Mouse (Mus musculus): ENCODE measurements around the gene Trir. TPM values are rescaled to one million over a fixed set of nuclear protein-coding genes. Genes with fewer than 3 reads are reported as not detected.

Trir gene
- total RNA-seq, 2 experiments from 2014 or later: 115 to 129 TPM

- no peak for DNase-seq (ENCODE audit: low spot score in 2 of 2)
- intact Hi-C loops (cut with DNase I): no loop called here
Observed at GRCm38 (mm10) chr8:85073041-85073612, 46.5 kb downstream of the Trir start.

- DNase-seq (ENCODE audit: low spot score in 2 of 2): no peak
- intact Hi-C loops (cut with DNase I): no loop called here
Observed at GRCm38 (mm10) chr8:85074167-85074566, 47.5 kb downstream of the Trir start.

- intact Hi-C loops (cut with DNase I): no loop called here
- DNase-seq (ENCODE audit: low spot score in 2 of 2): no peak
Observed at GRCm38 (mm10) chr8:85074617-85075016, 48.0 kb downstream of the Trir start.

GRCm38 (mm10) chr8:85076001-85076400, 49.4 kb downstream of the Trir start:
- intact Hi-C loops (cut with DNase I): loop anchor here (2.0 kb wide), 1 partner anchor 95 kb away; no protein-coding TSS in a partner anchor
- no peak for DNase-seq (ENCODE audit: low spot score in 2 of 2)

- DNase-seq (ENCODE audit: low spot score in 2 of 2): peak; percentile 84 to 91
- intact Hi-C loops (cut with DNase I): loop anchor here (2.0 kb wide), 1 partner anchor 94 kb away; no protein-coding TSS in a partner anchor
Observed at GRCm38 (mm10) chr8:85076993-85077392, 50.4 kb downstream of the Trir start.

Small RNA genes lying within 50 kb of the gene (microRNA-seq; reads per million reads assigned to microRNA genes)
- gene Mir7070: 5.2 to 7.7 reads per million in 2 experiments

Other genes with a start within 250 kb of the Trir start
- 100 to 1,000 TPM; 273 to 322 TPM for gene Nfix, start 226.5 kb upstream of the Trir start, total RNA-seq (2021)
- 1 to 10 TPM; 8.3 to 9.5 TPM for gene Dand5, start 204.0 kb upstream of the Trir start, total RNA-seq (2021)
- 10 to 100 TPM; 23.4 to 24.7 TPM for gene Gadd45gip1, start 195.3 kb upstream of the Trir start, total RNA-seq (2021)
- 10 to 100 TPM; 67.8 to 73.7 TPM for gene Rad23a, start 186.2 kb upstream of the Trir start, total RNA-seq (2021)
- gene Calr, start 179.9 kb upstream of the Trir start, total RNA-seq (2021): 100 to 1,000 TPM; 562 to 564 TPM
- gene Farsa, start 169.8 kb upstream of the Trir start, total RNA-seq (2021): 10 to 100 TPM; 42.5 to 46.0 TPM
- gene Syce2, start 154.7 kb upstream of the Trir start, total RNA-seq (2021): 1 to 10 TPM; 6.4 to 6.5 TPM
- gene Gcdh, start 132.9 kb upstream of the Trir start, total RNA-seq (2021): 10 to 100 TPM; 31.3 to 38.3 TPM
- gene Klf1, start 124.9 kb upstream of the Trir start, total RNA-seq (2021): not detected
- 1 to 10 TPM; 3.5 to 4.0 TPM for gene Dnase2a, start 118.3 kb upstream of the Trir start, total RNA-seq (2021)
- gene Mast1, start 89.5 kb upstream of the Trir start, total RNA-seq (2021): 10 to 100 TPM; 85.7 to 90.3 TPM
- 1 to 10 TPM in 1 of 2 experiments, under 1 TPM in 1; 0.71 to 1.1 TPM for gene Rtbdn, start 79.8 kb upstream of the Trir start, total RNA-seq (2021)
- 1 to 10 TPM in 1 of 2 experiments, not detected in 1; 3.5 TPM for gene Gm49661, start 57.4 kb upstream of the Trir start, total RNA-seq (2021)
- 100 to 1,000 TPM; 340 to 356 TPM for gene Prdx2, start 57.2 kb upstream of the Trir start, total RNA-seq (2021)
- 10 to 100 TPM; 40.7 to 42.2 TPM for gene Rnaseh2a, start 57.1 kb upstream of the Trir start, total RNA-seq (2021)
- gene Junb, start 48.1 kb upstream of the Trir start, total RNA-seq (2021): 10 to 100 TPM; 73.3 to 85.1 TPM
- gene Hook2, start 36.2 kb upstream of the Trir start, total RNA-seq (2021): 1 to 10 TPM; 7.2 to 8.5 TPM
- not detected for gene Best2, start 12.3 kb upstream of the Trir start, total RNA-seq (2021)
- 100 to 1,000 TPM; 118 to 122 TPM for gene Asna1, start 1.5 kb upstream of the Trir start, total RNA-seq (2021)
- gene Tnpo2, start 10.1 kb downstream of the Trir start, total RNA-seq (2021): 100 to 1,000 TPM; 155 to 175 TPM
- gene Fbxw9, start 33.2 kb downstream of the Trir start, total RNA-seq (2021): 10 to 100 TPM; 23.9 to 24.0 TPM
- gene Gm5741, start 41.2 kb downstream of the Trir start, total RNA-seq (2021): 1 to 10 TPM in 1 of 2 experiments, not detected in 1; 1.4 TPM
- gene Dhps, start 44.9 kb downstream of the Trir start, total RNA-seq (2021): 10 to 100 TPM; 54.3 to 64.3 TPM
- gene Wdr83os, start 53.9 kb downstream of the Trir start, total RNA-seq (2021): 10 to 100 TPM; 49.8 to 54.5 TPM
- gene Wdr83, start 54.5 kb downstream of the Trir start, total RNA-seq (2021): 10 to 100 TPM; 24.2 to 26.3 TPM
- 10 to 100 TPM; 38.8 to 39.3 TPM for gene Man2b1, start 56.4 kb downstream of the Trir start, total RNA-seq (2021)
- 1 to 10 TPM; 6.9 to 7.7 TPM for gene Zfp791, start 96.3 kb downstream of the Trir start, total RNA-seq (2021)
- not detected for gene Cks1brt, start 125.1 kb downstream of the Trir start, total RNA-seq (2021)
- gene Olfr371, start 199.2 kb downstream of the Trir start, total RNA-seq (2021): not detected

All from left cerebral cortex, postnatal 25 days (tissue).